Mouse (Mus musculus) liver, embryonic 13.5 days (tissue): Measurements from ENCODE around the gene Slc25a28. TPM values are rescaled to one million over a fixed set of nuclear protein-coding genes. Genes with fewer than 3 reads are reported as not detected.
A peak's percentile ranks its signal among the peaks of the same experiment; 100 is the strongest.

Experiments used
- ATAC-seq: fragments of 200-750 bp; cut with Nextera tagmentation; 2 replicates; pipeline ENCODE4 v1.8.0; 2017; ENCODE audit warnings: low read depth, mild to moderate bottlenecking, moderate number of reproducible peaks, moderate library complexity
- DNase-seq: peaks from one replicate; pipeline ENCODE4 v3.0.0; 2022
- H3K27ac ChIP-seq: fragments of 300-500 bp; sonication (generic); 2 replicates; pipeline ENCODE4 v1.5.1; 2015; ENCODE audit warnings: moderate library complexity, mild to moderate bottlenecking, inconsistent platforms
- H3K27me3 ChIP-seq: fragments of 300-500 bp; sonication (generic); 2 replicates; pipeline ENCODE4 v1.6.1; 2015; ENCODE audit warnings: mild to moderate bottlenecking, inconsistent platforms
- H3K36me3 ChIP-seq: fragments of 300-500 bp; sonication (generic); 2 replicates; pipeline ENCODE4 v1.6.1; 2015; ENCODE audit warnings: mild to moderate bottlenecking, inconsistent platforms
- H3K4me1 ChIP-seq: fragments of 300-500 bp; sonication (generic); replicated peaks from 2 replicates; pipeline ENCODE4 v1.6.1; 2015; ENCODE audit warnings: inconsistent platforms
- H3K4me2 ChIP-seq: fragments of 300-500 bp; sonication (generic); 2 replicates; pipeline ENCODE4 v1.6.1; 2015; ENCODE audit warnings: inconsistent platforms, mild to moderate bottlenecking, moderate library complexity
- H3K4me3 ChIP-seq: fragments of 300-500 bp; sonication (generic); replicated peaks from 2 replicates; pipeline ENCODE4 v1.5.1; 2015; ENCODE audit warnings: mild to moderate bottlenecking, inconsistent platforms
- H3K9ac ChIP-seq: fragments of 300-500 bp; sonication (generic); 2 replicates; pipeline ENCODE4 v1.6.1; 2015; ENCODE audit warnings: mild to moderate bottlenecking, inconsistent platforms
- H3K9me3 ChIP-seq: fragments of 300-500 bp; sonication (generic); replicated peaks from 2 replicates; pipeline ENCODE4 v1.6.1; 2016; ENCODE audit warnings: inconsistent platforms
- WGBS: fragments of 180-500 bp; shearing (Covaris S2); methylation state at CpG from one replicate; pipeline ENCODE4 v1.1.7; 2015; ENCODE audit not compliant: insufficient replicate concordance; 5-methylcytosine and 5-hydroxymethylcytosine counted together
- polyA plus RNA-seq: library from polyadenylated mRNA; unstranded; fragments of >200 nt; fragmentation: Nextera tagmentation; extraction: Ambion mirVana; gene quantifications from 2 replicates; pipeline ENCODE4 v1.2.1, GENCODE M21; 2015

Gene Slc25a28
- polyA plus RNA-seq, 1 experiment from 2014 or later = 6.3 TPM

DNA sequence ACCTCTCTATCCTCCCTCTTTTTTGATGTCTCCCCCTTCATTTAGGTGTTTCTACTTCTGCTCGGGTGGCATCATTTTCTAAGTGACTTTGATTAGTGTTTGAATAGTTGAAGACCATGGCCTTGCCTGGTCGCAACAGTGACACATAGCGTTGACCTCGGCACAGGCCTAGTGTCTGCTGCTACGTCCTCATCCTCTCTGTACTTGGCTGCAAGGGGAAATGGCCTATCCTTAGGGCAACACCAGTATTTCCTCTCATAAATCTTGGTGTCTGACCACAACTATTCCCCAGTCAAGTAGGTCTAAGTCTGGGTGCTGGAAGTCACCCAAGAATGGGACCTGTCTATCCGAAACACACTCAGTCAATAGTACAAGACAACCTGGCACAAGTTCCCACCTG is 15.0 kb downstream of the Slc25a28 start:
- Histone ChIP-seq H3K4me2 (no peak overlapping the region), H3K27me3 (peaks cover 6% of the 10 kb centered on the region), H3K9ac (no peak overlapping the region), H3K27ac (no peak overlapping the region), H3K36me3 (peaks cover 23% of the 10 kb centered on the region), H3K9me3 (no peaks in the 10 kb centered on the region), H3K4me1 (peaks cover 12% of the 10 kb centered on the region), H3K4me3 (no peak overlapping the region)
- ATAC-seq (no peak), DNase-seq (no peak)
- WGBS = 55% methylated on average over 6 of the region's 6 CpGs

DNA sequence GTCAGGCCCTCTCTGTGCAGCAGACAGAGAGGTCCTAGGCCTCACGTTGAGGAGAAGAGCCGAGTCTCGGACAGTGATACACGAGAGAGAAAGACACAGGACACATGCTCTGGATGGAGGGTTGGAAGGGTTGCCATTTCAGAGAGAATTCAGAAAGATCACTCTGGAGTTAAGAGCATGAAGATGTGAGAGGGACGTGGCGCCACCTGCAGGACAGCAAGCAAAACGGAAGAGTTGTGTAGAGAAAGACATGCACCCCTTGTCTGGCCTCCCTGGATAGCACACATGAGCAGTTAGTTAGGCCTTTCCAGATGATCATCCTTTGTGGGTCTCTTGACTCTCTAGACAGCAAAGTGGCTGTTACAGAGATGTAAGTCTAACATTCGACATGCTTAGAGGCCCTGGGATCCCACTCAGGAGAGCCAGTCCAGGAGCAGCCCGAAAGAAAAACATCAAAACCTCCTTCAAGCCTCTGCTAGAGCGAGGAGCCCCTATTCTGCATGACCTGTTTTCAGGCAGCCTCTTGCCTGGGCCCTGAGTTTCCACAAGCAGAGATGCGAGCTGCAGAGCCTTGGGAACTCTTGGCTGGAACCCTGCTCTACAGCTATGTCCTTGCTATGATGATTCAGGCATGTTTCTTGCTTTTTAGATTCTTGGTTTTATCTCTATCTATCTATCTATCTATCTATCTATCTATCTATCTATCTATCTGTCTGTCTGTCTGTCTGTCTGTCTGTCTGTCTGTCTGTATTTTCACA is 18.8 kb downstream of the Slc25a28 start:
- H3K36me3 ChIP-seq = no peaks in the 10 kb centered on the region
- no peak overlapping the region for H3K4me2 ChIP-seq
- ATAC-seq (no peak), DNase-seq (no peak)
- H3K9ac ChIP-seq = no peak overlapping the region
- no peak overlapping the region for H3K27ac ChIP-seq
- peaks cover 4% of the 10 kb centered on the region; the same call in 1 of the 2 replicates for H3K4me1 ChIP-seq
- 32% methylated on average over 11 of the region's 11 CpGs for WGBS
- H3K4me3 ChIP-seq = no peak overlapping the region
- no peaks in the 10 kb centered on the region for H3K9me3 ChIP-seq
- H3K27me3 ChIP-seq = peaks cover 33% of the 10 kb centered on the region

DNA sequence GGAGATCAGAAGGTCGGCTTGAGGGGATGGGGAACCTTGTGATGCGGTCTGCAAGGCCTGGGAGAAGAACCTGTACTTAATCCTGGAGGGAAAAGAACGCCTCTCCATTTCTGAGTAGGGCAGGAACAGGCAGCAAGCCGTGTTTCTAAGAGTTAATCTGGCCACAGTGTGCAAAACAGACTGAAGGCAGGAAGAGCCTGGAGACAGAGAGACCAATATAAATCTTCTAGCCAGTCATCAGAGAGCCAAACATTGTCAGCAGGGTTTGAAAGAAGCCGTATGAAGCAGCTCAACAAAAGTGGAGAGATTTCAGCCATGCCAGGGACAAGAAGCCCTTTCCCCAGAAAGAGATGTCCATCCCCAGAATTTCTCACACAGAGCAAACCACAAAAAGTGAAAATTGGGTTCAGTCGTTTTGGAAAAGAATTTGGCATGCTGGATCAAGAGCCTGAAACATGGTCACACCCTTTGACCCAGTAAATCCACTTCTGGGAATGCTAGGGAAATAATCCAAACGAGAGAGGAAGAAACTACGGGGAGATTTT is 23.4 kb downstream of the Slc25a28 start:
- Histone ChIP-seq H3K4me1 (no peaks in the 10 kb centered on the region; the same call in 1 of the 2 replicates), H3K27me3 (peaks cover 33% of the 10 kb centered on the region), H3K9ac (no peak overlapping the region), H3K36me3 (no peaks in the 10 kb centered on the region), H3K27ac (no peak overlapping the region), H3K4me3 (no peak overlapping the region), H3K9me3 (no peaks in the 10 kb centered on the region), H3K4me2 (no peak overlapping the region)
- 41% methylated on average over 8 of the region's 8 CpGs for WGBS
- DNase-seq (no peak), ATAC-seq (no peak)

DNA sequence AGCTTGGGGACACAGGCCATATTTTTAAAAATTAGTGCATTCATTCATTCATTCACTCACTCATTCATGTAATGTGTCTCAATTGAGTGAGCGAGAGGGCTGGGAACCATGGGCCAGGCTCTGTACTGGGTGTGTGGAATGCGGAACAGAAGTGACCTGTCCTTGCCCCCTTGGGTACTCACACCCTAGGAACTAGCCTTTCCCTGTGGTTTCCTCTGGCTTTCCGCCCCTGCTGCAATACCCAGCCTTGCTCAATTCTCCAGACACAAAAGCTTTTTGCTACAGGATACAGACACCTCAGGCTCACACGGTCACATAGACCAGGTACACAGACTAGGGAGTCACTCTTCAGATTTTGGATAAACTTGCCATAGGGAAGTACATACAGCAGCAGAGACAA is 26.3 kb downstream of the Slc25a28 start:
- Histone ChIP-seq H3K9ac (no peak overlapping the region), H3K4me1 (no peaks in the 10 kb centered on the region; the same call in 1 of the 2 replicates), H3K9me3 (no peaks in the 10 kb centered on the region), H3K36me3 (no peaks in the 10 kb centered on the region), H3K27me3 (peaks cover 21% of the 10 kb centered on the region; the same call in 1 of the 2 replicates), H3K4me2 (no peak overlapping the region), H3K4me3 (no peak overlapping the region), H3K27ac (no peak overlapping the region)
- DNase-seq (no peak), ATAC-seq (no peak)
- 59% methylated on average over 4 of the region's 4 CpGs for WGBS

DNA sequence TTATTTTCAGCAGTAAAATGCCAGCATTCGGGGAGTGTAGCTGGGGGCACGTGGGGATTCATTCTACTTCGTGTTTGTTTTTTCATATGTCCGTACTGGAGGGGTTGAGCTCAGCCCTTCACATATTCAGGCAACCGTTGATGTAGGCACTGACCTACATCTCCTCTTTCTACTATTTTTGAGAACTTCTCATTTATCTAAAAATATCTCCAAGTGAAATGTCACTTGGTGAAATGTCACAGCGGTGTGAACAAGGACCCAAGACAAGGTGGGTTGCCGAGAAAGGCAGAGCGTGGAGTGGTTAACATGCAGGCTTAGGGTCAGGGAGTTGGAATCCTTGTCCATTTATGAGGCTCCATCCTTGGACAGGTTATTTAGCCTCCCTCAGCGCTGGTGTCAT is 27.4 kb downstream of the Slc25a28 start:
- no peak for ATAC-seq
- Histone ChIP-seq H3K9me3 (no peaks in the 10 kb centered on the region), H3K4me1 (no peaks in the 10 kb centered on the region; the same call in 1 of the 2 replicates), H3K4me3 (no peak overlapping the region), H3K36me3 (no peaks in the 10 kb centered on the region), H3K4me2 (no peak overlapping the region), H3K9ac (no peak overlapping the region), H3K27me3 (peaks cover 10% of the 10 kb centered on the region; the same call in 1 of the 2 replicates), H3K27ac (no peak overlapping the region)
- no peak for DNase-seq
- WGBS = 53% methylated on average over 9 of the region's 9 CpGs

DNA sequence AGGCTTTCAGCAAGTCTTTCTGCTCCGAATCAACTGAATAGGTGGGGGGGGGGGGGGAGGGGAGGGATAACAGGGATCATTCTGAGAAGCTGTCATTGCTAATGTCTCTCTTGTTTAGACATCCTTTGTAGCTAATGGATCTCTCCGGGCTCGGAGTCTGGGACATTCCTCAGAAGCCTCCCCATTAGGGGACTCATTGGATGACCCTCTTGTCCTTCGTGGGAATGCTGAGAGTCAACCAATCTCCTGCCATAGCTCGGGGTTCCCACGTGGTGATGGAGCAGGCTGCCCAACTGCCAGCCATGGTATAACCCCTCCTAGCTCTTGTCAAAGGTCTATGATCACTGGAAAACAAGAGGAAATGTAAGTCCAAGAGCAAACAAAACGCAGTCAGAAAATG is 27.8 kb downstream of the Slc25a28 start:
- H3K27me3 ChIP-seq = peaks cover 6% of the 10 kb centered on the region; the same call in 1 of the 2 replicates

DNA sequence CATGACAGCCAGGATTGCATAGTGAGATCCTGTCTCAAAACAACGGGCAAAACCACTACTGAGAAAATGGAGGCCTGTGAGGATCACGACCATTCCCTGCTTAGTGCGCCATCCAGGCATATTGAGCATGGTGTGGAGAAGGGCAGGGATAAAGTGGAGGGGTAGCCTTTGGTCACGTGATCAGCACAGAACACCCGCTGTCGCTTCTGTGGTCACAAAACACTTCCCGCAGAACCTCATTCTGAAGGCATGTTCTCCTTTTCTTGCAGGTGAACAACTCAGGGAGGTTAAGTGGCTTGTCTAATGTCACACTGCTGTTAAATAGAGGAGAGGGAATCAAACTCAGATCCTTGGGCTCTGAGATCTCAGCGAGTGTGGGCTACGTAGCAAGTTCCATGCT is 29.2 kb downstream of the Slc25a28 start:
- no peaks in the 10 kb centered on the region for H3K27me3 ChIP-seq
- no peak for ATAC-seq
- no peak overlapping the region for H3K4me2 ChIP-seq
- H3K27ac ChIP-seq = no peak overlapping the region
- H3K9me3 ChIP-seq = no peaks in the 10 kb centered on the region
- no peak for DNase-seq
- H3K4me1 ChIP-seq = no peaks in the 10 kb centered on the region; the same call in 1 of the 2 replicates
- 46% methylated on average over 9 of the region's 9 CpGs for WGBS
- no peaks in the 10 kb centered on the region for H3K36me3 ChIP-seq
- H3K9ac ChIP-seq = no peak overlapping the region
- no peak overlapping the region for H3K4me3 ChIP-seq

More for the DNA sequence above, 27.8 kb downstream of the Slc25a28 start:
- DNase-seq (no peak), ATAC-seq (no peak)
- Histone ChIP-seq H3K4me1 (no peaks in the 10 kb centered on the region; the same call in 1 of the 2 replicates), H3K4me2 (no peak overlapping the region), H3K36me3 (no peaks in the 10 kb centered on the region), H3K4me3 (no peak overlapping the region), H3K9ac (no peak overlapping the region), H3K27ac (no peak overlapping the region), H3K9me3 (no peaks in the 10 kb centered on the region)
- 48% methylated on average over 7 of the region's 7 CpGs for WGBS

DNA sequence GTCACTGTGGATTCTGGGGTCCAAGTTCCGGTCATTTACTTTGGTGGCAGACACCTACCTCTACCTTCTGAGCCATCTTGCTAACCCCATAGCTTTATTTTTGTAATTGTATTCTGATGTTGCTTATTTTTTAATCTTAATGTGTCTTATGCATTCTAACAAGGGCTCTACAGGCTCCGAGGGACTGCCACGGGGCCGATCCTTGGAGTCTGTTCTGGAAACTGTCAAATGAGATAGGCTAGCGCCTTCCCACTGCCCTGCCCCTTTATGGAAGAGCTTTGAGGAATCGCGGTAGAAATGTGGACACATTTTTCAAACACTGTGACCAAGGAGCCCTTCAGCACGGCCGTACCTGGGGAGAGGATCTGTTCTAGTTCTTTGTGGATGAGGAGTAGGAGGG is 31.8 kb downstream of the Slc25a28 start:
- Histone ChIP-seq H3K27me3 (no peaks in the 10 kb centered on the region), H3K9ac (no peak overlapping the region), H3K4me1 (no peaks in the 10 kb centered on the region; the same call in 1 of the 2 replicates), H3K27ac (no peak overlapping the region), H3K4me3 (no peak overlapping the region), H3K9me3 (no peaks in the 10 kb centered on the region), H3K4me2 (no peak overlapping the region), H3K36me3 (no peaks in the 10 kb centered on the region)
- WGBS = 64% methylated on average over 9 of the region's 9 CpGs
- ATAC-seq (no peak), DNase-seq (no peak)

DNA sequence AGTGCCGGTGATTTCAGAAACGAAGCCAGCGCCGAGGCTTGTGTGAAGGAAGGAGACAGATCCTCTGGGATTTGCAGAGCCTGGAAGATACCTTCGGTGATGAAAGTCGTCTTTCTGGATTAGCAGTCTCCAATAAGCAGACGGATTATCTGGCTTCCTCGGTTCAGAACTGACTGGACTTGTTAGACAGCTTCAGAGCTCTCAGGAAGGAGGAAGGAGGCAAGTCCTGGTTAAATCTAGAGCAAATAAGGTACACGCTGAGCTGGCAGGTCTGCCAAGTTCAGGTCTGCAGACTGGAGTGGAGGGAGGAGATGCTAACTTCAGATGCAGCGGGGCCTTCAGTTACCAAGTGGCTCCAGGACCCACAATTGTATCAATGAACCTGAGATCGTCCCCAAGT is 32.8 kb downstream of the Slc25a28 start:
- H3K27ac ChIP-seq = no peak overlapping the region
- H3K27me3 ChIP-seq = no peaks in the 10 kb centered on the region
- H3K36me3 ChIP-seq = no peaks in the 10 kb centered on the region
- WGBS = 57% methylated on average over 11 of the region's 11 CpGs
- H3K4me1 ChIP-seq = no peaks in the 10 kb centered on the region; the same call in 1 of the 2 replicates
- no peaks in the 10 kb centered on the region for H3K9me3 ChIP-seq
- H3K4me3 ChIP-seq = no peak overlapping the region
- ATAC-seq (no peak), DNase-seq (no peak)
- no peak overlapping the region for H3K4me2 ChIP-seq
- no peak overlapping the region for H3K9ac ChIP-seq

DNA sequence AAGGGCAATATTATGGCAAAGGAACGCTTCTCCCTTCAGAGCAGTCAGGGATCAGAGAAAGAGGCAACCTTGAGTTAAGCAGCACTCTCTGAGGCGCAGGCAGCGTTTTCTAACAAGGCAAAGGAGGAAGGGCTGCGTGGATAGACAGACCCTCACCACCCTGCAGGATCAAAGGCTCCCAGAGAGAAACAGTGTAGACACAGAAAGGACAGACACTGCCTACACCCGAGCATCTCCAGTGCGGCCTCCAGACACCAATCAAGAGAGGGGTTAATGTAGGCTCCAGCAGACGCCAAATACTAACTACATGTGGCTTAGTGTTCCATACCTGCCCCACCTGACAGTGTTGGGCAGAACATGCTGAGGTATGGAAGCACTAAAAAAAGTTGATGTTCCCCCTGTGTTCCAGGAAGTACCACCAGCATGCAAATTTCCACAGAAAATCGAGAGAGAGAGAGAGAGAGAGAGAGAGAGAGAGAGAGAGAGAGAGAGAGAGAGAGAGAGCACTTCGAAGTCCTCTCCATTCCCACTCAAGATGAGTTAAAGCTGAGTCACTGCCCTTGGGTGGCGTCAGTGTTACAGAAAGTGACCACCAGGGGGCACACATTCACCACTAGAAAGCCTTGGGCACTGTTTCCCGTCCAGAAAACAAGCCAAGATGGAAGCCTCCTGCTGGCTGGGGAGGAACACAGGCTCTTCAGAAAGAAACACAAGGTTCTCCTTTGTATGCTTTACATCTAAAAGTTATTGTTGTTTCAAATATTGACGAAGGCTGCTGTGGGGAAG is 44.0 kb downstream of the Slc25a28 start:
- H3K9ac ChIP-seq = no peak overlapping the region
- DNase-seq (peak; percentile 67), ATAC-seq (peak; percentile 73)
- no peak overlapping the region for H3K27ac ChIP-seq
- H3K36me3 ChIP-seq = no peaks in the 10 kb centered on the region
- 0 out of 2 replicates have a peak, but pooled peaks cover 5% of the 10 kb centered on the region for H3K4me1 ChIP-seq
- H3K9me3 ChIP-seq = no peaks in the 10 kb centered on the region
- peaks cover 23% of the 10 kb centered on the region for H3K27me3 ChIP-seq
- no peak overlapping the region for H3K4me3 ChIP-seq
- 26% methylated on average over 12 of the region's 12 CpGs for WGBS
- H3K4me2 ChIP-seq = no peak overlapping the region

DNA sequence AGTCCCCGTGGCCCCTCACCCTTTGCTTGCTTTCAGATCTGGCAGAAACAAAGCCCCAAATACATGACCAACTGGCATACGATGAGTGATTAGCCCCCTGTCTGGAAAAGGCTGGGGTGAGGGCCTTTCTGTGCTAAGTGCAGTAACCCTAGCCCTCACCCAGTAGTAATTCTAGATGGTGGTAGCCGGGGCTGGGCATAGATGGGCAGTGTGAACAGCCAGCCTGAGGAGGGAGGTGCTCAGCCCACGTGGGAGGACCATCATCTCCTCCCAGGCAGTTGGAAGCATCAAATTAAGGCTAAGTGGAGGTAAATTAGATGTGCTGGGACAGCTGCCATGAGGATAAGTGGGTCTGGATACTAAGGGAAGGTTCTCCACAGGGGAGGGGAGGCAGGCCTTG is 45.6 kb downstream of the Slc25a28 start:
- no peaks in the 10 kb centered on the region for H3K36me3 ChIP-seq
- no peak overlapping the region for H3K27ac ChIP-seq
- H3K9ac ChIP-seq = no peak overlapping the region
- no peak overlapping the region for H3K4me2 ChIP-seq
- no peak overlapping the region for H3K4me3 ChIP-seq
- H3K27me3 ChIP-seq = peaks cover 34% of the 10 kb centered on the region
- ATAC-seq = no peak
- DNase-seq = no peak
- 0 out of 2 replicates have a peak, but pooled peaks cover 5% of the 10 kb centered on the region for H3K4me1 ChIP-seq
- no peaks in the 10 kb centered on the region for H3K9me3 ChIP-seq
- WGBS = 53% methylated on average over 4 of the region's 4 CpGs
